Mouse (Mus musculus) left cerebral cortex, adult 18-20 months (tissue): ENCODE measurements at regions not wholly inside any gene's neighbourhood (a gene's known extent, or its start where the extent isn't known, plus 50 kb on each side); places are given as distances from the start of the nearest gene placed in this dataset.

Experiments used
- DNase-seq, 2 experiments: peaks; one replicate each; pipeline ENCODE4 v3.0.0; 2021 to 2022; ENCODE audit warnings: low spot score in 2 of 2, mixed read lengths in 1 of 2

- no peak for DNase-seq
Measured at GRCm38 (mm10) chr1:78876156-78876555, 59.6 kb downstream of the Kcne4 start.

GRCm38 (mm10) chr1:78879246-78879645 is 62.7 kb downstream of the Kcne4 start:
- no peak for DNase-seq

GRCm38 (mm10) chr1:78882455-78882854 is 65.9 kb downstream of the Kcne4 start:
- DNase-seq: no peak

GRCm38 (mm10) chr1:78889241-78889640 is 72.7 kb downstream of the Kcne4 start:
- DNase-seq: no peak

- peak in 1 of 2 experiments; percentile 5 for DNase-seq
Measured at GRCm38 (mm10) chr1:78891344-78891743, 74.8 kb downstream of the Kcne4 start.

GRCm38 (mm10) chr1:78894301-78894700 is 77.7 kb downstream of the Kcne4 start:
- DNase-seq: no peak

- DNase-seq: no peak
Measured at GRCm38 (mm10) chr1:78895112-78895511, 78.6 kb downstream of the Kcne4 start.

- DNase-seq: no peak
Measured at GRCm38 (mm10) chr1:78907591-78907990, 91.0 kb downstream of the Kcne4 start.

GRCm38 (mm10) chr1:78907991-78908390 is 91.4 kb downstream of the Kcne4 start:
- no peak for DNase-seq

GRCm38 (mm10) chr1:78913791-78914190 is 97.2 kb downstream of the Kcne4 start:
- no peak for DNase-seq

- DNase-seq: no peak
Measured at GRCm38 (mm10) chr1:78919863-78920262, 103.3 kb downstream of the Kcne4 start.

- no peak for DNase-seq
Measured at GRCm38 (mm10) chr1:78929975-78930374, 113.4 kb downstream of the Kcne4 start.

GRCm38 (mm10) chr1:78939871-78940270 is 123.3 kb downstream of the Kcne4 start:
- no peak for DNase-seq

- DNase-seq: no peak
Measured at GRCm38 (mm10) chr1:78945588-78945987, 129.0 kb downstream of the Kcne4 start.

- DNase-seq: peak in 1 of 2 experiments; percentile 2
Measured at GRCm38 (mm10) chr1:78980051-78980450, 163.5 kb downstream of the Kcne4 start.
